Mouse (Mus musculus): ENCODE results near the gene Ube2b.

The Ube2b gene

DNA sequence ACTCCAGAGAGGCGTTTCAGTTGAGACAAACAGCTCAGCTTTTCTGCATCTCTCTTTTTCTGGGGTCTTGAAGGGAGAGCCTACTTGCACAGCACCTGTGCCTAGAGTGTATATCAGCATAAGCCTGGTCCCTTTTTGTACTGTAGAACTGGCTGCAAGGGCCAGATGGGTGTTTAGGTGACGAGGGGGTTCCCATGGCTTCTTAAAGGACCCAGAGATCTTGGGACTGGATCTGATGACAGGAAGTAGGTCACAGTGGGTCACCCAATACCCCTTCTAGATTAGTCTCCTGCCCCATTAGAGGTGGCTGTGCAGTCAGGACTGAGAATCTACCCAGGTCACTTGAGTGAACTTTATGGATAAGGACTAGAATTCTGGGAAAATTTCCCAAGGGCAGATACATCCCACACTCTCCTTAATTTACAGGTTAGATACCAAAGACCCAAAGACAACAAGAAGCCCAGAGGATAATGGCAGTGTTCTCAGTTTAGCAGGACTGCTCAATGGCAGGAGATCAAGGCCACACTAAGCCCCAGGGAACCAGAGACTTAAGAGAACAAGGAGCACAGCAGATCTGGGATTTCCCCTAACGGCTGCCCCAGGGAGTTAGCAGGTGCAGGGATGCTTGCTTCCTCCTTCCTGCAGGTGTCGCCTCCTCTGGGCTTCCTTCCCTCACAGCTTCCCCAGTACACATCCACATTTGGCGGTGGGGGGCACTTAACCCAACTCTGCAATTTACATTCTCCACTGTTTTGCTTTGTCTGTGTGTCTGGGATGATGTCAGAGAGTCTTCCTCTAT, 64.7 kb downstream of the Ube2b start:
- in situ Hi-C loops (cut with MseI, MboI): no loop called here
